Mouse (Mus musculus): ENCODE measurements at regions not wholly inside any gene's neighbourhood (a gene's known extent, or its start where the extent isn't known, plus 50 kb on each side); places are given as distances from the start of the nearest gene placed in this dataset.
"Not testable (repeated sequence)": the region's sequence is repeated elsewhere in the genome, so short reads cannot be mapped to it uniquely, and the experiment has no call there.

GRCm38 (mm10) chr14:14478159-14478558 is 77.1 kb downstream of the Olfr721-ps1 start:
- not testable (repeated sequence) for H3K36me3 ChIP-seq (ENCODE audit: insufficient read depth, low read length); H3K27me3 ChIP-seq (ENCODE audit: insufficient read depth, low read length); H3K9me3 ChIP-seq (ENCODE audit: low read length); H3K4me1 ChIP-seq (ENCODE audit: insufficient read depth, low read length); ATAC-seq (ENCODE audit: low FRiP score, low TSS enrichment); H3K9ac ChIP-seq (replicated peaks; ENCODE audit: low read length); H3K4me3 ChIP-seq (ENCODE audit: low read length); H3K27ac ChIP-seq (ENCODE audit: low read length); H3K4me2 ChIP-seq (replicated peaks; ENCODE audit: low read depth, low read length)
- 45% methylated on average over 2 of the region's 2 CpGs for WGBS

- Histone ChIP-seq H3K9me3 (ENCODE audit: low read length) (peaks cover 5% of the 10 kb centered on the region; the same call in 1 of the 2 replicates), H3K36me3 (ENCODE audit: insufficient read depth, low read length) (no peaks in the 10 kb centered on the region), H3K27me3 (ENCODE audit: insufficient read depth, low read length) (no peaks in the 10 kb centered on the region), H3K27ac (ENCODE audit: low read length) (no peak overlapping the region), H3K9ac (replicated peaks; ENCODE audit: low read length) (no peak overlapping the region), H3K4me2 (replicated peaks; ENCODE audit: low read depth, low read length) (no peak overlapping the region), H3K4me1 (ENCODE audit: insufficient read depth, low read length) (no peaks in the 10 kb centered on the region), H3K4me3 (ENCODE audit: low read length) (no peak overlapping the region)
- no peak; the same call in 1 of the 2 replicates for ATAC-seq (ENCODE audit: low FRiP score, low TSS enrichment)
- 60% methylated on average over 1 of the region's 1 CpGs for WGBS
These were observed 80.7 kb downstream of the Olfr721-ps1 start for GRCm38 (mm10) chr14:14481840-14482239.

DNA sequence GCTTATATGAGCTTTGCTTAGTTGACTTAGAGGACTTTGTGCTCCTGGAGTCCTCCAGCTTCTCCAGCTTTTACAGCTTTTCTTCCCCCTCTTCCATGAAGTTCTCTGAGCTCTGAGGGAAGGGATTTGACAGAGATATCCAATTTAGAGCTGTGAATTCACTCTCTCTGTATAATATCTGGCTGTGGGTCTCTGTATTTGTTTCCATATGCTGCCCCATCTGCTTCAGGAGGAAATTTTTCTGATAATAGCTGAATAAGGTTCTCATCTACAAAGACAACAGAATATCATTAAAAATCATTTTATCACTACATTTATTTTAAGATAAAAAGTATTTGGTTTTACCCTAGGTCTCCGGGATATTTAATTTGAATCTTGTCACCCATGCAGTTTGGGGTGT is 85.3 kb downstream of the Olfr721-ps1 start:
- Histone ChIP-seq H3K27ac (ENCODE audit: low read length) (no peak overlapping the region), H3K4me1 (ENCODE audit: insufficient read depth, low read length) (no peaks in the 10 kb centered on the region)

GRCm38 (mm10) chr14:14490501-14490900 is 89.4 kb downstream of the Olfr721-ps1 start:
- Histone ChIP-seq H3K4me1 (ENCODE audit: insufficient read depth, low read length) (no peaks in the 10 kb centered on the region), H3K9me3 (ENCODE audit: low read length) (no peaks in the 10 kb centered on the region), H3K4me3 (ENCODE audit: low read length) (no peak overlapping the region), H3K4me2 (replicated peaks; ENCODE audit: low read depth, low read length) (no peak overlapping the region), H3K9ac (replicated peaks; ENCODE audit: low read length) (no peak overlapping the region), H3K27ac (ENCODE audit: low read length) (no peak overlapping the region), H3K36me3 (ENCODE audit: insufficient read depth, low read length) (no peaks in the 10 kb centered on the region), H3K27me3 (ENCODE audit: insufficient read depth, low read length) (no peaks in the 10 kb centered on the region)
- no peak for ATAC-seq (ENCODE audit: low FRiP score, low TSS enrichment)

More for the DNA sequence above, 85.3 kb downstream of the Olfr721-ps1 start:
- Histone ChIP-seq H3K4me2 (replicated peaks; ENCODE audit: low read depth, low read length) (no peak overlapping the region), H3K9me3 (ENCODE audit: low read length) (no peaks in the 10 kb centered on the region), H3K4me3 (ENCODE audit: low read length) (no peak overlapping the region), H3K9ac (replicated peaks; ENCODE audit: low read length) (no peak overlapping the region), H3K36me3 (ENCODE audit: insufficient read depth, low read length) (no peaks in the 10 kb centered on the region), H3K27me3 (ENCODE audit: insufficient read depth, low read length) (no peaks in the 10 kb centered on the region)
- ATAC-seq (ENCODE audit: low FRiP score, low TSS enrichment), result no peak
- 89% methylated on average over 1 of the region's 1 CpGs for WGBS

DNA sequence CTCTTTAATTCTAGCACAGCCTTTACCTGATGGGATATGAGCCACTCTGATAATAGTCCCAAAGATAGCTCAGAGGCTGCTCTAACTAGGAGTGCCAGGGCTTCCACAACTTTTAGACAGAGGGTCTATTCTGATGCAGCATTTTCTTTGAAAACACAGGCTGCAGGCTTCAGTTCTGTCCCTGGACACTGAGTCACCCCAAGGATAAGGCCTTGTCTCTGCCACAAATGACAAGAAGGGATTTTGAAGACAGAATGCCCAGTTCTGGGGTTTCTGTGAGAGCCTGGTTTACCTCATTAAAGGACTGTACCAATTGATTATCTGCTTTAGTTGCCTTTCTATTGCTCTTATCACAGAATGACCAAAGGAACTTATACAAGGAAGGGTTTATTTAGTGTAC is 90.9 kb downstream of the Olfr721-ps1 start:
- no peaks in the 10 kb centered on the region for H3K27me3 ChIP-seq (ENCODE audit: insufficient read depth, low read length)
- H3K27ac ChIP-seq (ENCODE audit: low read length), result no peak overlapping the region
- H3K4me1 ChIP-seq (ENCODE audit: insufficient read depth, low read length), result no peaks in the 10 kb centered on the region
- H3K4me3 ChIP-seq (ENCODE audit: low read length), result no peak overlapping the region
- H3K9me3 ChIP-seq (ENCODE audit: low read length), result no peaks in the 10 kb centered on the region
- H3K9ac ChIP-seq (replicated peaks; ENCODE audit: low read length), result no peak overlapping the region
- H3K36me3 ChIP-seq (ENCODE audit: insufficient read depth, low read length), result no peaks in the 10 kb centered on the region
- no peak overlapping the region for H3K4me2 ChIP-seq (replicated peaks; ENCODE audit: low read depth, low read length)
- ATAC-seq (ENCODE audit: low FRiP score, low TSS enrichment), result no peak

DNA sequence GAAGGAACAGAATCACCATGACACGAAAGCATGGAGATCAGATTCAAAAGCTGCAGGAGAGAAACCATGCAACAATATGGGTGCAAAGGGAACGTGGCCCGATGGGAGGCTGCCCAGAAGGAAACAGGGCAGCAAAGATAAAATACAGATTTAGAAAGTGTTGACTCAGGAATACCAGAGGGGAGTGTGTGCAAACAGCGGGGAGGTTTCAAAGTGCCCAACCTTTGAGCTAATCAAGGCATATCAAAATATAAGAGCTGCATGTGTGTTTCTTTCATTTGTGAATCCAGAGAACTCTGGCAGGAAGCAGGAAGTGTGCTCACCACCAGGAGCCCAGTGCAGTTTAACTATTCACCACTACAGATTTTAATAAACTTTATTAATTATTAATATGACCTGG is 110.8 kb downstream of the Olfr721-ps1 start:
- no peaks in the 10 kb centered on the region for H3K36me3 ChIP-seq (ENCODE audit: insufficient read depth, low read length)
- H3K9me3 ChIP-seq (ENCODE audit: low read length), result no peaks in the 10 kb centered on the region
- no peaks in the 10 kb centered on the region for H3K4me1 ChIP-seq (ENCODE audit: insufficient read depth, low read length)
- no peak for ATAC-seq (ENCODE audit: low FRiP score, low TSS enrichment)
- no peak overlapping the region for H3K9ac ChIP-seq (replicated peaks; ENCODE audit: low read length)
- H3K4me3 ChIP-seq (ENCODE audit: low read length), result no peak overlapping the region
- H3K27me3 ChIP-seq (ENCODE audit: insufficient read depth, low read length), result no peaks in the 10 kb centered on the region
- no peak overlapping the region for H3K27ac ChIP-seq (ENCODE audit: low read length)
- H3K4me2 ChIP-seq (replicated peaks; ENCODE audit: low read depth, low read length), result no peak overlapping the region
- WGBS, result 87% methylated on average over 4 of the region's 4 CpGs

GRCm38 (mm10) chr14:14513056-14513455 is 112.0 kb downstream of the Olfr721-ps1 start:
- WGBS, result 90% methylated on average over 2 of the region's 2 CpGs
- no peak overlapping the region for H3K4me2 ChIP-seq (replicated peaks; ENCODE audit: low read depth, low read length)
- H3K27me3 ChIP-seq (ENCODE audit: insufficient read depth, low read length), result no peaks in the 10 kb centered on the region
- no peak for ATAC-seq (ENCODE audit: low FRiP score, low TSS enrichment)
- no peaks in the 10 kb centered on the region for H3K9me3 ChIP-seq (ENCODE audit: low read length)
- H3K27ac ChIP-seq (ENCODE audit: low read length), result no peak overlapping the region
- H3K9ac ChIP-seq (replicated peaks; ENCODE audit: low read length), result no peak overlapping the region
- no peak overlapping the region for H3K4me3 ChIP-seq (ENCODE audit: low read length)
- H3K36me3 ChIP-seq (ENCODE audit: insufficient read depth, low read length), result no peaks in the 10 kb centered on the region
- H3K4me1 ChIP-seq (ENCODE audit: insufficient read depth, low read length), result no peaks in the 10 kb centered on the region

DNA sequence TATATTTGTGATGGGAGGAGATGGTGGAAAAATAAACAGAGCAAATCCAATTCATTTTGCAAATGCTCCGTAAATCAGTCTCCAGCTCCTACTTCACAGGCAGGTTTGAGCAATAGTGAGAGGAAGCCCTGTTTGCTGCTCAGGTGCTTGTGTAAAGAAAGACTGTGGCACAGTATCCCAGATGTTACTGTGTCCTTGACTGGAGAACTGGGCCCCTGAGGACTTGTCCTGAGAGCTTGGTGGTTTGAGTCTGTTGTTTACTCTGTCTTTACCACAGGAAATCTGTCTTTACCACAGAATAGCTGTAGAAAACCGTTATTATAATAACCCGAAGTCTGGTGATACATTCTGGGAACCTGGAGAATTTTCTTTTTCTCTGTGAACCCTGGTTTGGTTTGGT is 112.4 kb downstream of the Olfr721-ps1 start:
- ATAC-seq (ENCODE audit: low FRiP score, low TSS enrichment), result no peak
- H3K4me2 ChIP-seq (replicated peaks; ENCODE audit: low read depth, low read length), result no peak overlapping the region
- no peaks in the 10 kb centered on the region for H3K27me3 ChIP-seq (ENCODE audit: insufficient read depth, low read length)
- no peak overlapping the region for H3K27ac ChIP-seq (ENCODE audit: low read length)
- H3K4me1 ChIP-seq (ENCODE audit: insufficient read depth, low read length), result no peaks in the 10 kb centered on the region
- H3K9ac ChIP-seq (replicated peaks; ENCODE audit: low read length), result no peak overlapping the region
- H3K9me3 ChIP-seq (ENCODE audit: low read length), result no peaks in the 10 kb centered on the region
- H3K36me3 ChIP-seq (ENCODE audit: insufficient read depth, low read length), result no peaks in the 10 kb centered on the region
- no peak overlapping the region for H3K4me3 ChIP-seq (ENCODE audit: low read length)
- 79% methylated on average over 3 of the region's 3 CpGs for WGBS

DNA sequence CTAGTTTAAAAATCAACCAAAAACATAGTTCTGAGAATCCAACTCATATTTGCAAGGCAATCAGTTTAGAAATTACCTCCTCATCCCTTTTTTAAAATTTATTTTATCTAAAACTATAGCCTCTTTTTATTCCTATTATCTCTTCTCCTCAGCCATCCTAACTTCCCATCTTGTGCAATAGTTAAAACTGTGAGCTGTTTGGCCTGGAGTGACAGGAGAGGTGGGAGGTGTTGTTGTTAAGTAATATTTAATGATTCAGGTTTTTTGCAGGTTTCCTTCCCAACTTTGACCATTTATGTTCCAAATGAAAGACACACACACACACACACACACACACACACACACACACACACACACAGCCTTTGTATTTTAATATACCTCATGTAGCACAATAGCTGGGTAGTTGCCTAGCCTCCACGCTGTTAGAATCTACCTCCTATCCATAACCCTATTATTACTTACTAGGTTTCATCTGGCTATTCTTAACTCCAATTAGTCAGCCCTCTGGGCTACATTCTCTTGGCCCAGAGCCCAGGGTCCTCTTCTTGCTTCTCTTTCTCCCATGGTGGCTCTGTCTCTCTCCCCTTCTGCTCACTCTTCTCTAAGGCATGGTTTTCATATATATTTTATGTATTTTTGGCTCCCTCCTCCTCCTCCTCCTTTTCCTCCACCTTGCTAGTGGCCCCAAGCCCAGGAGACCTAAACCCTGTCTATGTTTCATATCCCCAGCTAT is 113.5 kb downstream of the Olfr721-ps1 start:
- WGBS, result 70% methylated on average over 1 of the region's 1 CpGs
- no peak overlapping the region for H3K4me3 ChIP-seq (ENCODE audit: low read length)
- H3K4me2 ChIP-seq (replicated peaks; ENCODE audit: low read depth, low read length), result no peak overlapping the region
- no peak overlapping the region for H3K9ac ChIP-seq (replicated peaks; ENCODE audit: low read length)
- no peak for ATAC-seq (ENCODE audit: low FRiP score, low TSS enrichment)
- H3K4me1 ChIP-seq (ENCODE audit: insufficient read depth, low read length), result no peaks in the 10 kb centered on the region
- H3K27me3 ChIP-seq (ENCODE audit: insufficient read depth, low read length), result no peaks in the 10 kb centered on the region
- no peak overlapping the region for H3K27ac ChIP-seq (ENCODE audit: low read length)
- H3K36me3 ChIP-seq (ENCODE audit: insufficient read depth, low read length), result no peaks in the 10 kb centered on the region
- no peaks in the 10 kb centered on the region for H3K9me3 ChIP-seq (ENCODE audit: low read length)

DNA sequence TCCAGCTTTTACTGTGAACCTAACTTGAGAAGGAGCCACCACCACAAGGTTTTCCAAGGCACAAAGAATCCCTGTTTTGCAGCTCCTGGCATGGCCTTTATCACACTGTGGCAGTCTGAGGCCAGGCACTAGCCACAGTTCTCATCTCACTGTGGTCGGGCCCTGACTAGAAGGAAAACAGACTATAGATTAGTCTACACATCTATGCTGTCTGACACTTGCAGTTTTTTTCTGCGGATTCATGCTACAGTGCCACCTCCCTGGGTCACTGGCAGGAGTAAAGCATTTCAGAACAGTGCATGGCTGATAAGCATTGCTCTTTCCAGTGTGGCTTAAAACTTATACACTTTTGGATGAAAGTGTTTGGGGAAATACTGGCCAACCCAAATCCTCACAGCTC is 114.3 kb downstream of the Olfr721-ps1 start:
- no peak overlapping the region for H3K9ac ChIP-seq (replicated peaks; ENCODE audit: low read length)
- no peaks in the 10 kb centered on the region for H3K27me3 ChIP-seq (ENCODE audit: insufficient read depth, low read length)
- H3K4me3 ChIP-seq (ENCODE audit: low read length), result no peak overlapping the region
- H3K36me3 ChIP-seq (ENCODE audit: insufficient read depth, low read length), result no peaks in the 10 kb centered on the region
- H3K4me1 ChIP-seq (ENCODE audit: insufficient read depth, low read length), result no peaks in the 10 kb centered on the region
- H3K27ac ChIP-seq (ENCODE audit: low read length), result no peak overlapping the region
- no peak for ATAC-seq (ENCODE audit: low FRiP score, low TSS enrichment)
- 53% methylated on average over 2 of the region's 2 CpGs for WGBS
- H3K9me3 ChIP-seq (ENCODE audit: low read length), result no peaks in the 10 kb centered on the region
- no peak overlapping the region for H3K4me2 ChIP-seq (replicated peaks; ENCODE audit: low read depth, low read length)

Data from kidney, embryonic 16.5 days (tissue).